Mouse (Mus musculus) kidney, embryonic 14.5 days (tissue): ENCODE data around the gene Tmco4. TPM values are rescaled to one million over a fixed set of nuclear protein-coding genes. Genes with fewer than 3 reads are reported as not detected.

Source experiments
- ATAC-seq: fragments of 200-750 bp; cut with Nextera tagmentation; 2 replicates; pipeline ENCODE4 v1.8.0; 2017; ENCODE audit warnings: moderate number of reproducible peaks, mild to moderate bottlenecking, moderate TSS enrichment, moderate library complexity; ENCODE audit not compliant: low FRiP score, low TSS enrichment
- H3K27ac ChIP-seq: fragments of 300-500 bp; sonication (generic); 2 replicates; pipeline ENCODE4 v1.5.1; 2014; ENCODE audit warnings: low read depth, mild to moderate bottlenecking, low read length, moderate library complexity, mixed read lengths
- H3K27me3 ChIP-seq: fragments of 300-500 bp; sonication (generic); 2 replicates; pipeline ENCODE4 v1.6.1; 2014; ENCODE audit warnings: mild to moderate bottlenecking, low read length; ENCODE audit not compliant: control insufficient read depth, insufficient read depth
- H3K36me3 ChIP-seq: fragments of 300-500 bp; sonication (generic); 2 replicates; pipeline ENCODE4 v1.6.1; 2014; ENCODE audit warnings: low read length, mixed read lengths; ENCODE audit not compliant: control insufficient read depth, insufficient read depth
- H3K4me1 ChIP-seq: fragments of 300-500 bp; sonication (generic); 2 replicates; pipeline ENCODE4 v1.6.1; 2014; ENCODE audit warnings: low read length, mixed read lengths; ENCODE audit not compliant: control insufficient read depth, insufficient read depth
- H3K4me2 ChIP-seq: fragments of 300-500 bp; sonication (generic); replicated peaks from 2 replicates; pipeline ENCODE4 v1.6.1; 2014; ENCODE audit warnings: low read depth, mild to moderate bottlenecking, low read length
- H3K4me3 ChIP-seq: fragments of 300-500 bp; sonication (generic); 2 replicates; pipeline ENCODE4 v1.5.1; 2014; ENCODE audit warnings: mild to moderate bottlenecking, low read length
- H3K9ac ChIP-seq: fragments of 300-500 bp; sonication (generic); 2 replicates; pipeline ENCODE4 v1.6.1; 2014; ENCODE audit warnings: low read depth, mild to moderate bottlenecking, low read length, moderate library complexity
- H3K9me3 ChIP-seq: fragments of 300-500 bp; sonication (generic); 2 replicates; pipeline ENCODE4 v1.6.1; 2016; ENCODE audit warnings: low read length; ENCODE audit not compliant: control insufficient read depth
- WGBS: fragments of 180-500 bp; shearing (Covaris S2); extraction: QIAGEN DNeasy Blood & Tissue Kit; methylation state at CpG from one replicate; pipeline ENCODE4 v1.1.7; 2014; 5-methylcytosine and 5-hydroxymethylcytosine counted together
- polyA plus RNA-seq: library from polyadenylated mRNA; unstranded; fragments of >200 nt; fragmentation: Nextera tagmentation; extraction: Ambion mirVana; gene quantifications from 2 replicates; pipeline ENCODE4 v1.2.1, GENCODE M21; 2014

Gene Tmco4
- polyA plus RNA-seq, 1 experiment from 2014 or later: 4.7 TPM

DNA sequence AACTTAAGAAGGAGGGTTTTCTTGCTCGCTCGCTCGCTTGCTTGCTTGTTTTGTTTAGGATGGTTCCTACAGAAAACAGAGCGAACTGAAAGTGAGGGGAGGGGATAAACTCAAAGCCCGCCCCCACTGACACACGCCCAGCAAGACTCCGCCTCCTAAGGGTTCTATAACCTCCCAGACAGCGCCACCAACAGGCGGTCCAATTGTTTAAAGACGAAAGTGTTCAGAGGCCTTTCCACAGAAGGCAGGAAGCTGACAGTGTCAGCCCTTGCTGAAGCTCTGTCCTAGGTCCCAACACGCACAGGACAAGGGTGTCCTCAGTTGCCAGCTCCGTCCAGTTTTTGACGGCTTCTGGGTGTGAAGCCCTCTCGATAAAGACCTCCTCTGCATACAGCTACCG, 29.0 kb upstream of the Tmco4 start:
- Histone ChIP-seq H3K36me3 (no peaks in the 10 kb centered on the region), H3K9me3 (no peaks in the 10 kb centered on the region), H3K27me3 (no peaks in the 10 kb centered on the region), H3K4me3 (peak overlapping the region; percentile 17; the same call in 1 of the 2 replicates), H3K4me2 (peak overlapping the region; percentile 12; the same call in 1 of the 2 replicates), H3K27ac (no peak overlapping the region), H3K9ac (no peak overlapping the region), H3K4me1 (peaks cover 7% of the 10 kb centered on the region)
- no peak for ATAC-seq
- 32% methylated on average over 15 of the region's 15 CpGs for WGBS

DNA sequence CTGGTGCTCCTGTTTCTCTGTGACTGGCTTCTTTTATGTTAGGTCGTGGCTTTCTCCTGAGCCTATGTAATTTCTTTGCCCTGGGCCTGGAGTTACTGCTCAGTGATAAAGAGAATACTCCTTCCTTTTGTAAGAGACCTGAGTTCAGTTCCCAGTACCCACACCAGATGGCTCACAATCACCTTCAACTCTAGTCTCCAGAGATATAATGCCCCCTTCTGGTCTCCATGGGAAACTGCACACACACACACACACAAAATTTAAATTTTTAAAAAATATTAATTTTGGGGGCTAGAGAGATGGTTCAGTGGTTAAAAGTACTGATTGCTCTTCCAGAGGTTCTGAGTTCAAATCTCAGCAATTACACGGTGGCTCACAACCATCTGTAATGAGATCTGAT, 24.4 kb upstream of the Tmco4 start:
- Histone ChIP-seq H3K4me1 (no peaks in the 10 kb centered on the region), H3K9ac (no peak overlapping the region), H3K4me2 (no peak overlapping the region), H3K27ac (no peak overlapping the region), H3K27me3 (no peaks in the 10 kb centered on the region), H3K36me3 (no peaks in the 10 kb centered on the region), H3K9me3 (no peaks in the 10 kb centered on the region), H3K4me3 (no peak overlapping the region)
- no peak for ATAC-seq
- WGBS: 84% methylated on average over 2 of the region's 2 CpGs

- Histone ChIP-seq H3K36me3 (no peaks in the 10 kb centered on the region), H3K27me3 (no peaks in the 10 kb centered on the region), H3K9ac (no peak overlapping the region), H3K4me1 (no peaks in the 10 kb centered on the region), H3K9me3 (no peaks in the 10 kb centered on the region), H3K4me2 (no peak overlapping the region), H3K27ac (no peak overlapping the region), H3K4me3 (no peak overlapping the region)
- no peak for ATAC-seq
- 82% methylated on average over 9 of the region's 9 CpGs for WGBS
Observed at GRCm38 (mm10) chr4:138958612-138959011, 14.1 kb upstream of the Tmco4 start.

DNA sequence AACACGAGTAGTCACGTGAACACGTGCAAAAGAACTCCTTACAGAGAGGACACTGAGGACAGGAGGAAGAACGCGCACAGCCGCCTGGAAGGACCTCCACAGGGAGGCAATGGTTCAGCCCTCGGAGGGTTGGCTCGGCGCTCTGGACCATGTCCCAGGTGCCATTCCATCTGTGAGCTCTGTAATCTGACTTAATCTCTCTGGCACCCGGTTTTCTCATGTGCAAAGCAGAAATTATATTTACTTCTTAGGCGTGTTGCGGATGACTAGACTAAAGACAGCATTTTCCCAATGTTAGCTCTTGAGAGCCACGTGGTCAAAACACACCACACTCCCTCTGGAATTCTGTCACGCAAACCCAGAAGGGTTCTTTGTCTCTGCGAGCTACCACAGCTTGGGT, 13.6 kb upstream of the Tmco4 start:
- Histone ChIP-seq H3K9ac (no peak overlapping the region), H3K36me3 (no peaks in the 10 kb centered on the region), H3K4me2 (no peak overlapping the region), H3K4me3 (no peak overlapping the region), H3K27me3 (no peaks in the 10 kb centered on the region), H3K4me1 (no peaks in the 10 kb centered on the region), H3K9me3 (no peaks in the 10 kb centered on the region), H3K27ac (no peak overlapping the region)
- ATAC-seq: no peak
- 85% methylated on average over 15 of the region's 15 CpGs for WGBS

GRCm38 (mm10) chr4:138959926-138960325, 12.8 kb upstream of the Tmco4 start:
- 41% methylated on average over 7 of the region's 7 CpGs for WGBS
- no peak overlapping the region for H3K4me2 ChIP-seq
- H3K27me3 ChIP-seq: no peaks in the 10 kb centered on the region
- no peak overlapping the region for H3K27ac ChIP-seq
- H3K9ac ChIP-seq: no peak overlapping the region
- H3K36me3 ChIP-seq: no peaks in the 10 kb centered on the region
- H3K4me1 ChIP-seq: no peaks in the 10 kb centered on the region
- ATAC-seq: peak; percentile 97
- no peak overlapping the region for H3K4me3 ChIP-seq
- no peaks in the 10 kb centered on the region for H3K9me3 ChIP-seq

- 61% methylated on average over 5 of the region's 5 CpGs for WGBS
- no peaks in the 10 kb centered on the region for H3K27me3 ChIP-seq
- ATAC-seq: no peak
- no peaks in the 10 kb centered on the region for H3K4me1 ChIP-seq
- no peak overlapping the region for H3K9ac ChIP-seq
- no peaks in the 10 kb centered on the region for H3K36me3 ChIP-seq
- no peak overlapping the region for H3K4me3 ChIP-seq
- no peak overlapping the region for H3K27ac ChIP-seq
- no peaks in the 10 kb centered on the region for H3K9me3 ChIP-seq
- H3K4me2 ChIP-seq: no peak overlapping the region
Observed at GRCm38 (mm10) chr4:138962719-138963118, 10.0 kb upstream of the Tmco4 start.

- H3K4me1 ChIP-seq: 0 out of 2 replicates have a peak, but pooled peaks cover 7% of the 10 kb centered on the region
- no peaks in the 10 kb centered on the region for H3K27me3 ChIP-seq
- no peak overlapping the region for H3K4me3 ChIP-seq
- WGBS: 79% methylated on average over 5 of the region's 5 CpGs
- ATAC-seq: no peak
- H3K27ac ChIP-seq: 0 out of 2 replicates have a peak overlapping the region, but pooled peaks have one; percentile 42
- H3K4me2 ChIP-seq: no peak overlapping the region
- H3K9me3 ChIP-seq: no peaks in the 10 kb centered on the region
- H3K9ac ChIP-seq: no peak overlapping the region
- H3K36me3 ChIP-seq: no peaks in the 10 kb centered on the region
Observed at GRCm38 (mm10) chr4:138965871-138966270, 6.8 kb upstream of the Tmco4 start.

- WGBS: 75% methylated on average over 13 of the region's 13 CpGs
- Histone ChIP-seq H3K27ac (peak within 1 kb of the TSS; percentile 71; the same call in 1 of the 2 replicates), H3K27me3 (no peaks in the 10 kb centered on the region), H3K4me2 (peak within 1 kb of the TSS; percentile 24), H3K36me3 (no peaks in the 10 kb centered on the region), H3K4me3 (peak within 1 kb of the TSS; percentile 12; the same call in 1 of the 2 replicates), H3K9me3 (no peaks in the 10 kb centered on the region), H3K4me1 (peaks cover 8% of the 10 kb centered on the region; the same call in 1 of the 2 replicates), H3K9ac (no peak within 1 kb of the TSS)
- peak; percentile 36; the same call in 1 of the 2 replicates for ATAC-seq
Observed at GRCm38 (mm10) chr4:138966866-138967265, 5.8 kb upstream of the Tmco4 start, which contains the start of gene Rnf186. Rnf186 (plus strand) TSS chr4:138967112.

DNA sequence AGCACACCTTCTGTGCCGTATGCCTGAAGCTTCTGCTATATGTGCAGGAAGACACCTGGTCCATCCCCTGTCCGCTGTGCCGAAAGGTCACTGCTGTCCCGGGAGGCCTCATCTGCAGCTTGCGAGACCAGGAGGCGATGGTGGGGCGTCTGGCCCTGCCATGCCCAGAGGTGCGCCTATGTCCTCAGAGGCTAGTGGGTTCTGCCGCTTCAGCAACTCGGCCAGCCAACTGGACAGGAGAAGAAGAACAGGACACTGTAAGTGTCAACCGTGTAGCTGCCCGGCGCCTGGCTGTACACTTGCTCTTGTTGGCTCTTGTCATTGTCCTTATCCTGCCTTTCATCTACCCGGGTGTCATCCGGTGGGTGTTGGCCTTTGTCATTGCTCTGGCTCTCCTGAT, 5.2 kb upstream of the Tmco4 start:
- H3K9me3 ChIP-seq: no peaks in the 10 kb centered on the region
- H3K4me1 ChIP-seq: peaks cover 14% of the 10 kb centered on the region; the same call in 1 of the 2 replicates
- no peaks in the 10 kb centered on the region for H3K36me3 ChIP-seq
- 81% methylated on average over 15 of the region's 15 CpGs for WGBS
- no peak for ATAC-seq
- H3K4me3 ChIP-seq: peak overlapping the region; percentile 12; the same call in 1 of the 2 replicates
- H3K9ac ChIP-seq: no peak overlapping the region
- H3K27ac ChIP-seq: peak overlapping the region; percentile 71; the same call in 1 of the 2 replicates
- H3K4me2 ChIP-seq: peak overlapping the region; percentile 24
- H3K27me3 ChIP-seq: no peaks in the 10 kb centered on the region
